ENCODE assay signal across 8 mouse cellular contexts in the genomic region with DNA sequence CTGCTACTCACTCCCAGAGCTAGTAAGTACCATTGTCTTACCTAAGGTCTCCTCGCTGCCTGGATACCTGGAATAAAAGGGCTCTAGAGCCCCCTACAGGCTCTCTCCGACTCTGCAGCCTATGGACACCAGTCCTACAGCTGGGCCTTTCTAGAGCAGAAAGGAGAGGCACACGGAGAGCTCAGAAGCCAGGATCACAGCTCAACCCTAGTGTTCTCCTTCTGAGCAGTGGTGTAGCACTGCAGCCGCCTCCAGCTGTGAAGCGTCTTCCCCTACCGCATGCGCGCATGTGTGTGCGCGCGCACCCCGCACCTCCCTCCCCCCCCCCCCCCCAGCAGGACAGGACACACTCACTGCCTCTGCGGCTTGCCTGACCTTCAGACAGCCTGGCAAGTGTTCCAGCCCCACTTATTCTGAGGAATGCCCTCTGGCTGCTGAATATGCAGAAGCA.
A peak's percentile ranks its signal among the peaks of the same experiment; 100 is the strongest.
DNase-seq lines count a peak whose midpoint lies in the region; ATAC-seq and TF ChIP-seq lines count a peak whose summit lies in the region.

No protein-coding gene starts in this region.

- peak; percentile 54 for ATAC-seq in megakaryocyte progenitor cell, adult 5-6 weeks (replicated peaks; ENCODE audit: poor library complexity)

- intact Hi-C loops in gastrocnemius, adult 2 months (cut with DNase I), result loop anchor here (2.0 to 10.0 kb wide), 2 partner anchors 245 to 299 kb away; no protein-coding TSS in a partner anchor
- intact Hi-C loops in left cerebral cortex, adult 2 months (cut with DNase I), result loop anchor here (2.0 to 5.0 kb wide), 2 partner anchors 184 to 301 kb away; no protein-coding TSS in a partner anchor

- H3K4me3 ChIP-seq in gastrocnemius, adult 2 months, result peak overlapping the region; percentile 47
- no peak overlapping the region for H3K4me3 ChIP-seq in left cerebral cortex, adult 2 months

- TF ChIP-seq CTCF in gastrocnemius, adult 2 months (IDR thresholded peaks at IDR 0.05), result peak; percentile 77
- peak; percentile 86 for TF ChIP-seq CTCF in left cerebral cortex, adult 2 months (IDR thresholded peaks at IDR 0.05)

- DNase-seq in adrenal gland, adult 18-20 months (ENCODE audit: low spot score in 2 of 2), result peak; percentile 40 to 42
- DNase-seq in cerebellum, postnatal 4 days (ENCODE audit: low spot score in 2 of 2), result peak; percentile 44 to 75
- DNase-seq in gastrocnemius, adult 2 months, result peak; percentile 61
- DNase-seq in induced T-regulatory cell, adult 2 months (ENCODE audit: low read depth), result peak; percentile 21
- DNase-seq in left cerebral cortex, adult 2 months (ENCODE audit: extremely low spot score in 1 of 2, low spot score in 2 of 2), result peak; percentile 70 to 73
- peak; percentile 77 for DNase-seq in right cerebral cortex, postnatal 25 days
- DNase-seq in spleen, postnatal 14 days (ENCODE audit: low spot score in 2 of 2), result no peak

- no peak overlapping the region for H3K27ac ChIP-seq in gastrocnemius, adult 2 months
- no peak overlapping the region for H3K27ac ChIP-seq in left cerebral cortex, adult 2 months

Comparison
In these comparisons a context has a peak if more than half of its experiments do, and no peak if none do; other contexts are left out.
1. DNase-seq: peak in adrenal gland, adult 18-20 months (2 of 2), cerebellum, postnatal 4 days (2 of 2), gastrocnemius, adult 2 months (single experiment), induced T-regulatory cell, adult 2 months (single experiment), left cerebral cortex, adult 2 months (2 of 2) and right cerebral cortex, postnatal 25 days (single experiment); none in spleen, postnatal 14 days (0 of 2).